12 mouse cellular contexts compared by ENCODE assay signal in genomic region chr2:178192881-178193280, GRCm38 (mm10).
DNase-seq lines count a peak whose midpoint lies in the region; ATAC-seq and TF ChIP-seq lines count a peak whose summit lies in the region.
"Had no signal": no experiment of that assay in that cellular context is flagged by ENCODE, and none has a peak within 500 bp of the region (broad histone marks: within the 10 kb centered on the region; RNA-seq: fewer than 3 reads in every experiment).

No protein-coding gene starts in this region.

- peak; percentile 54 to 59 for DNase-seq in cerebellum, adult 18-20 months
- no peak for DNase-seq in cerebellum, postnatal 4 days (ENCODE audit: low spot score in 2 of 2)
- peak; percentile 19 for DNase-seq in retina, postnatal 1 day
- no peak for DNase-seq in retina, embryonic 14.5 days (ENCODE audit: low spot score)
- peak; percentile 51 to 55 for DNase-seq in layer of hippocampus, adult 8-10 months (ENCODE audit: low spot score in 2 of 2)
- no peak for DNase-seq in urinary bladder, postnatal 25 days (ENCODE audit: low spot score)
- no peak for DNase-seq in stomach, postnatal 0 days (ENCODE audit: low spot score)
- DNase-seq: kidney, postnatal 4 days had no signal

- H3K4me3 ChIP-seq in olfactory bulb, adult 2 months (ENCODE audit: insufficient read depth, low read depth, low read length), result peak overlapping the region; percentile 43
- H3K4me3 ChIP-seq in stomach, postnatal 0 days (ENCODE audit: low read depth, low read length), result no peak overlapping the region
- H3K4me3 ChIP-seq: heart, embryonic 12.5 days; limb, embryonic 15.5 days had no signal

- ATAC-seq in stomach, postnatal 0 days (ENCODE audit: low FRiP score, low TSS enrichment), result no peak

- H3K9ac ChIP-seq in stomach, postnatal 0 days (ENCODE audit: low read length), result no peak overlapping the region
- H3K9ac ChIP-seq: heart, embryonic 12.5 days; limb, embryonic 15.5 days had no signal

- no peak for TF ChIP-seq POLR2A in olfactory bulb, adult 2 months (IDR thresholded peaks at IDR 0.05; ENCODE audit: insufficient read depth, low read depth, low read length)

- H3K36me3 ChIP-seq in stomach, postnatal 0 days (ENCODE audit: control insufficient read depth, insufficient read depth, low read length), result no peaks in the 10 kb centered on the region
- H3K36me3 ChIP-seq: G1E; heart, embryonic 12.5 days; limb, embryonic 15.5 days had no signal

- 16% methylated on average over 9 of the region's 9 CpGs for WGBS in olfactory bulb, adult 2 months
- 47% methylated on average over 9 of the region's 9 CpGs for WGBS in stomach, postnatal 0 days

- no peak for TF ChIP-seq CTCF in olfactory bulb, adult 2 months (IDR thresholded peaks at IDR 0.05; ENCODE audit: insufficient read depth, low read depth, low read length)
- TF ChIP-seq CTCF in stomach, postnatal 0 days (IDR thresholded peaks at IDR 0.05; ENCODE audit: low read depth), result no peak

- no peaks in the 10 kb centered on the region for H3K9me3 ChIP-seq in stomach, postnatal 0 days (ENCODE audit: control insufficient read depth, low read length)
- H3K9me3 ChIP-seq: heart, embryonic 12.5 days; limb, embryonic 15.5 days had no signal

- peaks cover 59% of the 10 kb centered on the region for H3K4me1 ChIP-seq in olfactory bulb, adult 2 months (ENCODE audit: control insufficient read depth, insufficient read depth, low read length)
- H3K4me1 ChIP-seq in stomach, postnatal 0 days (replicated peaks; ENCODE audit: control insufficient read depth, insufficient read depth), result no peaks in the 10 kb centered on the region
- H3K4me1 ChIP-seq: limb, embryonic 15.5 days had no signal

- no peaks in the 10 kb centered on the region for H3K27me3 ChIP-seq in stomach, postnatal 0 days (ENCODE audit: control insufficient read depth, insufficient read depth, low read length)
- H3K27me3 ChIP-seq: heart, embryonic 12.5 days; limb, embryonic 15.5 days had no signal

- H3K4me2 ChIP-seq in stomach, postnatal 0 days (replicated peaks; ENCODE audit: low read depth), result no peak overlapping the region
- H3K4me2 ChIP-seq: heart, embryonic 12.5 days; limb, embryonic 15.5 days had no signal

- TF ChIP-seq EP300 in stomach, postnatal 0 days (optimal IDR thresholded peaks at IDR 0.05), result no peak

- peak overlapping the region; percentile 94 for H3K27ac ChIP-seq in olfactory bulb, adult 2 months (ENCODE audit: insufficient read depth, low read depth, low read length)
- no peak overlapping the region for H3K27ac ChIP-seq in stomach, postnatal 0 days (replicated peaks)
- H3K27ac ChIP-seq: limb, embryonic 15.5 days had no signal

Comparison
In these comparisons a context has a peak if more than half of its experiments do, and no peak if none do; other contexts are left out.
1. DNase-seq: peak in cerebellum, adult 18-20 months (2 of 2), retina, postnatal 1 day (single experiment) and layer of hippocampus, adult 8-10 months (2 of 2); none in cerebellum, postnatal 4 days (0 of 2), retina, embryonic 14.5 days (single experiment), urinary bladder, postnatal 25 days (single experiment) and stomach, postnatal 0 days (single experiment).